Mouse (Mus musculus): ENCODE data around the gene Agbl2. TPM values are rescaled to one million over a fixed set of nuclear protein-coding genes. Genes with fewer than 3 reads are reported as not detected.
"Not testable (repeated sequence)": the region's sequence is repeated elsewhere in the genome, so short reads cannot be mapped to it uniquely, and the experiment has no call there.

Gene Agbl2
- polyA plus RNA-seq, 1 experiment from 2014 or later, result 1.1 TPM

DNA sequence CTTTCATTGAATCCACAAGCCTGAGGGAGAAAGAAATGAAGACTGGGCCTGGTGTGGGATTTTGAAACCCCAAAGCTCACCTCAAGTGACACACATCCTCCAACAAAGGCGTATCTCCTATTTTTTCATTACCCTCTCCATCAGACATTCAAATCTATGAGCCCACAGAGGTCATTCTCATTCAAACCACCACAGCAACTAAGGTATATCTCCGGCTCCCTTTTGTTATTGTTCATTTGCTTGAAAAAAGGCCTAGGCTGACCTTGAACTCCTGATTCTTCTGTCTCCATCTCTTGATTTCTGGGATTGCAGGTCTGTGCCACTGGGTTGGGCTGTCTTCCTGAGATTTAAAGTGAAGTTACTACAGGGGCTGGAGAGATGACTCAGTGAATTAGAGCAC is 40.5 kb downstream of the Agbl2 start:
- Histone ChIP-seq H3K36me3 (ENCODE audit: control insufficient read depth, insufficient read depth, low read length) (no peaks in the 10 kb centered on the region), H3K4me1 (ENCODE audit: control insufficient read depth, insufficient read depth, low read length) (no peaks in the 10 kb centered on the region), H3K9ac (ENCODE audit: low read depth, low read length) (no peak overlapping the region), H3K9me3 (replicated peaks; ENCODE audit: control insufficient read depth, low read length) (no peaks in the 10 kb centered on the region), H3K4me3 (ENCODE audit: low read depth, low read length) (no peak overlapping the region), H3K27me3 (ENCODE audit: control insufficient read depth, insufficient read depth, low read length) (no peaks in the 10 kb centered on the region), H3K27ac (ENCODE audit: low read depth, low read length) (no peak overlapping the region), H3K4me2 (no peak overlapping the region)
- ATAC-seq (replicated peaks; ENCODE audit: insufficient number of reproducible peaks, low FRiP score, low TSS enrichment), result no peak
- WGBS (ENCODE audit: insufficient replicate concordance), result 88% methylated on average over 2 of the region's 2 CpGs

DNA sequence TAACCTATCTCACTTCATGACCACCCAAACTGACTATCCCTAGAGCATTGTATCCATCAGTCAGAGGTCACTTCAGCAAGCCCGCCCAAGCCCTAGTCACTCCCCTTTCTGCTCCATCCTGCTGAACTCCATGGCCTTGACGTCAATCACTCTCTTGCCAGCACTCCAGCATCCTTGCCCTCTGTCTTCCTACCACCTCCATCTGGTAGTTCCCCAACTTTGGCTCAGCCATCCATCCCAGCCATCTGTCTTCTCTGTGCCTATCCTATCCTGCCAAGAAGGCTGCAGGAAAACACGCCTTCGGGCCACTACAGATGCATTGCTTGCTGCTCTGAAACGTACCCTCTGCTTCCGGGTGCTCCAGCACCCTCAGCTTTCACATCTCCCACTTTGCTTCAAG is 41.3 kb downstream of the Agbl2 start:
- Histone ChIP-seq H3K27ac (ENCODE audit: low read depth, low read length) (no peak overlapping the region), H3K9ac (ENCODE audit: low read depth, low read length) (no peak overlapping the region), H3K27me3 (ENCODE audit: control insufficient read depth, insufficient read depth, low read length) (no peaks in the 10 kb centered on the region), H3K4me2 (no peak overlapping the region), H3K9me3 (replicated peaks; ENCODE audit: control insufficient read depth, low read length) (no peaks in the 10 kb centered on the region), H3K4me1 (ENCODE audit: control insufficient read depth, insufficient read depth, low read length) (no peaks in the 10 kb centered on the region), H3K36me3 (ENCODE audit: control insufficient read depth, insufficient read depth, low read length) (no peaks in the 10 kb centered on the region), H3K4me3 (ENCODE audit: low read depth, low read length) (no peak overlapping the region)
- no peak for ATAC-seq (replicated peaks; ENCODE audit: insufficient number of reproducible peaks, low FRiP score, low TSS enrichment)
- 84% methylated on average over 6 of the region's 6 CpGs for WGBS (ENCODE audit: insufficient replicate concordance)

- not testable (repeated sequence) for ATAC-seq (replicated peaks; ENCODE audit: insufficient number of reproducible peaks, low FRiP score, low TSS enrichment); H3K4me2 ChIP-seq; H3K9ac ChIP-seq (ENCODE audit: low read depth, low read length); H3K36me3 ChIP-seq (ENCODE audit: control insufficient read depth, insufficient read depth, low read length); H3K9me3 ChIP-seq (replicated peaks; ENCODE audit: control insufficient read depth, low read length); H3K4me3 ChIP-seq (ENCODE audit: low read depth, low read length); H3K4me1 ChIP-seq (ENCODE audit: control insufficient read depth, insufficient read depth, low read length); H3K27ac ChIP-seq (ENCODE audit: low read depth, low read length); H3K27me3 ChIP-seq (ENCODE audit: control insufficient read depth, insufficient read depth, low read length)
- WGBS (ENCODE audit: insufficient replicate concordance), result 64% methylated on average over 10 of the region's 10 CpGs
These were observed 42.0 kb downstream of the Agbl2 start for GRCm38 (mm10) chr2:90824528-90824927.

- H3K36me3 ChIP-seq (ENCODE audit: control insufficient read depth, insufficient read depth, low read length), result no peaks in the 10 kb centered on the region
- H3K9me3 ChIP-seq (replicated peaks; ENCODE audit: control insufficient read depth, low read length), result no peaks in the 10 kb centered on the region
- no peak for ATAC-seq (replicated peaks; ENCODE audit: insufficient number of reproducible peaks, low FRiP score, low TSS enrichment)
- no peaks in the 10 kb centered on the region for H3K4me1 ChIP-seq (ENCODE audit: control insufficient read depth, insufficient read depth, low read length)
- H3K4me3 ChIP-seq (ENCODE audit: low read depth, low read length), result no peak overlapping the region
- no peak overlapping the region for H3K9ac ChIP-seq (ENCODE audit: low read depth, low read length)
- 80% methylated on average over 11 of the region's 11 CpGs for WGBS (ENCODE audit: insufficient replicate concordance)
- no peak overlapping the region for H3K27ac ChIP-seq (ENCODE audit: low read depth, low read length)
- no peak overlapping the region for H3K4me2 ChIP-seq
- no peaks in the 10 kb centered on the region for H3K27me3 ChIP-seq (ENCODE audit: control insufficient read depth, insufficient read depth, low read length)
These were observed 43.1 kb downstream of the Agbl2 start for GRCm38 (mm10) chr2:90825515-90826172.

DNA sequence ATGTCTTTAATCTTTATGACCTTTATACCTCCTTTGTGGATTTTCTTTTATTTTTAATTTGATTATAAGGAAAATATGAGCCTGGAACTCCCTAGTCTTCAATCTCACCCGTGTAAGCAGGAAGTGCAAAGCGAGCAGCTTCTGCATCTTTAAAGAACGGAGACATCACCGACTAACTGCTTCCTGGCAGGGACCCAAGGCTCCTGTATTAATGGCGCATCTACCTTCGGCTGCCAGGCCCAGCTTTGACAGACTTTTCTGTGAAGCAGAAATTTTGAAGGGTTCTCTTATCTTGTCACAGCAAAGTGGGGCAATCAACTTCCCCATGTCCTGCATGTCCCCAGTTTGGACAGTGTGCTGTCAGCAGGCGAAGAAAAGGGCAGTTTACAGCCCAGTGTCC is 46.2 kb downstream of the Agbl2 start:
- no peak for ATAC-seq (replicated peaks; ENCODE audit: insufficient number of reproducible peaks, low FRiP score, low TSS enrichment)
- Histone ChIP-seq H3K4me3 (ENCODE audit: low read depth, low read length) (no peak overlapping the region), H3K36me3 (ENCODE audit: control insufficient read depth, insufficient read depth, low read length) (no peaks in the 10 kb centered on the region), H3K9ac (ENCODE audit: low read depth, low read length) (no peak overlapping the region), H3K4me1 (ENCODE audit: control insufficient read depth, insufficient read depth, low read length) (no peaks in the 10 kb centered on the region), H3K4me2 (no peak overlapping the region), H3K27me3 (ENCODE audit: control insufficient read depth, insufficient read depth, low read length) (no peaks in the 10 kb centered on the region), H3K9me3 (replicated peaks; ENCODE audit: control insufficient read depth, low read length) (no peaks in the 10 kb centered on the region), H3K27ac (ENCODE audit: low read depth, low read length) (no peak overlapping the region)
- WGBS (ENCODE audit: insufficient replicate concordance), result 59% methylated on average over 7 of the region's 7 CpGs

DNA sequence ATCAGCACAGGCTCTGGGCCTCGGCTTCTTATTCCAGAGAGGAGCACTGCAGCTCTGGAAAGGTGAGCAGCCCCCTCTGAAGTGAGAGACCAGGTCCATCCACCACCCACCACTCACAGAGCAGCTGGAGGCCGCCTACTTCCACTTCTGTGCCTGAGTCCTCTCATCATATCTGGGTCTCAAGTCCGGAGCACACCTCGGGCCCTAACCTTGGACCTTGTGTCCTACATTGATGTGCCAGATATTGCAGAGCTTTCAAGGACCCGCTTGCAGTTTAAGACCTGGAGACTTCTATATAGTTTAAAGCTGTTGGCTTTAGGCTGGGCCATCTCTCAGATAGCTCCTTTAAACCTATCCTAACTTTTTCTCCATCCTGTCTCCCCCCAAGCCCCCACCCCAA is 51.0 kb downstream of the Agbl2 start:
- H3K4me2 ChIP-seq, result no peak overlapping the region
- H3K4me3 ChIP-seq (ENCODE audit: low read depth, low read length), result no peak overlapping the region
- H3K36me3 ChIP-seq (ENCODE audit: control insufficient read depth, insufficient read depth, low read length), result no peaks in the 10 kb centered on the region
- no peaks in the 10 kb centered on the region for H3K27me3 ChIP-seq (ENCODE audit: control insufficient read depth, insufficient read depth, low read length)
- ATAC-seq (replicated peaks; ENCODE audit: insufficient number of reproducible peaks, low FRiP score, low TSS enrichment), result no peak
- no peaks in the 10 kb centered on the region for H3K9me3 ChIP-seq (replicated peaks; ENCODE audit: control insufficient read depth, low read length)
- H3K9ac ChIP-seq (ENCODE audit: low read depth, low read length), result no peak overlapping the region
- 73% methylated on average over 5 of the region's 5 CpGs for WGBS (ENCODE audit: insufficient replicate concordance)
- no peak overlapping the region for H3K27ac ChIP-seq (ENCODE audit: low read depth, low read length)
- no peaks in the 10 kb centered on the region for H3K4me1 ChIP-seq (ENCODE audit: control insufficient read depth, insufficient read depth, low read length)

GRCm38 (mm10) chr2:90838621-90839020 is 56.1 kb downstream of the Agbl2 start:
- no peaks in the 10 kb centered on the region for H3K9me3 ChIP-seq (replicated peaks; ENCODE audit: control insufficient read depth, low read length)
- no peaks in the 10 kb centered on the region for H3K4me1 ChIP-seq (ENCODE audit: control insufficient read depth, insufficient read depth, low read length)
- H3K27me3 ChIP-seq (ENCODE audit: control insufficient read depth, insufficient read depth, low read length), result no peaks in the 10 kb centered on the region
- H3K4me2 ChIP-seq, result no peak overlapping the region
- no peak for ATAC-seq (replicated peaks; ENCODE audit: insufficient number of reproducible peaks, low FRiP score, low TSS enrichment)
- no peak overlapping the region for H3K27ac ChIP-seq (ENCODE audit: low read depth, low read length)
- H3K9ac ChIP-seq (ENCODE audit: low read depth, low read length), result no peak overlapping the region
- H3K36me3 ChIP-seq (ENCODE audit: control insufficient read depth, insufficient read depth, low read length), result no peaks in the 10 kb centered on the region
- H3K4me3 ChIP-seq (ENCODE audit: low read depth, low read length), result no peak overlapping the region
- 81% methylated on average over 2 of the region's 2 CpGs for WGBS (ENCODE audit: insufficient replicate concordance)

GRCm38 (mm10) chr2:90843666-90844065 is 61.1 kb downstream of the Agbl2 start:
- Histone ChIP-seq H3K4me1 (ENCODE audit: control insufficient read depth, insufficient read depth, low read length) (0 out of 2 replicates have a peak, but pooled peaks cover 3% of the 10 kb centered on the region), H3K27me3 (ENCODE audit: control insufficient read depth, insufficient read depth, low read length) (no peaks in the 10 kb centered on the region), H3K9me3 (replicated peaks; ENCODE audit: control insufficient read depth, low read length) (no peaks in the 10 kb centered on the region), H3K27ac (ENCODE audit: low read depth, low read length) (no peak overlapping the region), H3K4me3 (ENCODE audit: low read depth, low read length) (no peak overlapping the region), H3K9ac (ENCODE audit: low read depth, low read length) (no peak overlapping the region), H3K4me2 (no peak overlapping the region), H3K36me3 (ENCODE audit: control insufficient read depth, insufficient read depth, low read length) (no peaks in the 10 kb centered on the region)
- 59% methylated on average over 1 of the region's 1 CpGs for WGBS (ENCODE audit: insufficient replicate concordance)
- no peak for ATAC-seq (replicated peaks; ENCODE audit: insufficient number of reproducible peaks, low FRiP score, low TSS enrichment)

GRCm38 (mm10) chr2:90844262-90844661 is 61.7 kb downstream of the Agbl2 start:
- Histone ChIP-seq H3K4me2 (no peak overlapping the region), H3K4me3 (ENCODE audit: low read depth, low read length) (no peak overlapping the region), H3K27me3 (ENCODE audit: control insufficient read depth, insufficient read depth, low read length) (no peaks in the 10 kb centered on the region), H3K9me3 (replicated peaks; ENCODE audit: control insufficient read depth, low read length) (no peaks in the 10 kb centered on the region), H3K9ac (ENCODE audit: low read depth, low read length) (no peak overlapping the region), H3K36me3 (ENCODE audit: control insufficient read depth, insufficient read depth, low read length) (no peaks in the 10 kb centered on the region), H3K27ac (ENCODE audit: low read depth, low read length) (no peak overlapping the region), H3K4me1 (ENCODE audit: control insufficient read depth, insufficient read depth, low read length) (0 out of 2 replicates have a peak, but pooled peaks cover 3% of the 10 kb centered on the region)
- WGBS (ENCODE audit: insufficient replicate concordance), result 64% methylated on average over 5 of the region's 5 CpGs
- no peak for ATAC-seq (replicated peaks; ENCODE audit: insufficient number of reproducible peaks, low FRiP score, low TSS enrichment)

All from heart, embryonic 11.5 days (tissue).